Comparison of ENCODE assay signal across 8 mouse cellular contexts in the genomic region with DNA sequence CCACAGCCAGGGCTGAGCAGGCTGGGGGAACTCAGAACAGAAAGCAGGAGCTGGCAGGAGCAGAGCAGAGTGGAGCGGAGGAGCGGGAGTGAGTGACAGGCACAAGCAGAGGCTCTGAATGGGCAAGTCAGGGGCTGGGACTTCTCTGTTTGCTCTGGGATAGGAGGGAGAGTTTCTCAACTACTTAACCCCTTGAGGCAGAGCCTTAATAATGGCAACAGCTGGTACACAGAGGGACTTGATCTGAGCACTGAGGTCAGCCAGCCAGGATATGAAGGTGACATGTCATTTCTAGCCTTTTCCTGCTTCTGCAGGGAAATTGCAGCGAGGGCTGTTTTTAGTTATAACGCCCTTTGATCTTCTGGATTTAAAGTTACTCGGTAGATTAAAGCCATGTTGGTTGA.
DNase-seq lines count a peak whose midpoint lies in the region; ATAC-seq and TF ChIP-seq lines count a peak whose summit lies in the region.

No protein-coding gene starts in this region.

- H3K27ac ChIP-seq in hindbrain, embryonic 15.5 days (replicated peaks): no peak overlapping the region
- H3K27ac ChIP-seq in limb, embryonic 14.5 days (replicated peaks; ENCODE audit: low read depth, low read length): peak overlapping the region; percentile 49; the same call in 1 of the 2 replicates
- H3K27ac ChIP-seq in midbrain, embryonic 13.5 days: no peak overlapping the region

- no peaks in the 10 kb centered on the region for H3K36me3 ChIP-seq in hindbrain, embryonic 15.5 days
- no peaks in the 10 kb centered on the region for H3K36me3 ChIP-seq in limb, embryonic 14.5 days (ENCODE audit: control insufficient read depth, insufficient read depth, low read length)
- no peaks in the 10 kb centered on the region for H3K36me3 ChIP-seq in midbrain, embryonic 13.5 days

- no peaks in the 10 kb centered on the region for H3K9me3 ChIP-seq in hindbrain, embryonic 15.5 days
- no peaks in the 10 kb centered on the region for H3K9me3 ChIP-seq in limb, embryonic 14.5 days (ENCODE audit: control insufficient read depth, low read length)
- H3K9me3 ChIP-seq in midbrain, embryonic 13.5 days: no peaks in the 10 kb centered on the region

- 29% methylated on average over 5 of the region's 5 CpGs for WGBS in hindbrain, embryonic 15.5 days
- 2% methylated on average over 5 of the region's 5 CpGs for WGBS in limb, embryonic 14.5 days
- 18% methylated on average over 5 of the region's 5 CpGs for WGBS in midbrain, embryonic 13.5 days

- H3K9ac ChIP-seq in hindbrain, embryonic 15.5 days: no peak overlapping the region
- peak overlapping the region; percentile 70 for H3K9ac ChIP-seq in limb, embryonic 14.5 days (ENCODE audit: low read depth, low read length, severe bottlenecking)
- H3K9ac ChIP-seq in midbrain, embryonic 13.5 days (replicated peaks): no peak overlapping the region

- ATAC-seq in common myeloid progenitor, adult 5-6 weeks (replicated peaks; ENCODE audit: low read depth, poor library complexity, severe bottlenecking): peak; percentile 92
- ATAC-seq in hindbrain, embryonic 15.5 days (ENCODE audit: low FRiP score, low read depth): peak; percentile 71; the same call in 1 of the 2 replicates
- ATAC-seq in limb, embryonic 14.5 days (ENCODE audit: low FRiP score, low read depth): peak; percentile 90
- peak; percentile 91 for ATAC-seq in midbrain, embryonic 13.5 days

- H3K4me1 ChIP-seq in hindbrain, embryonic 15.5 days (replicated peaks): peaks cover 39% of the 10 kb centered on the region
- H3K4me1 ChIP-seq in limb, embryonic 14.5 days (ENCODE audit: control insufficient read depth, insufficient read depth, low read length): peaks cover 44% of the 10 kb centered on the region
- peaks cover 60% of the 10 kb centered on the region for H3K4me1 ChIP-seq in midbrain, embryonic 13.5 days (replicated peaks)

- H3K4me2 ChIP-seq in hindbrain, embryonic 15.5 days: peak overlapping the region; percentile 19; the same call in 1 of the 2 replicates
- H3K4me2 ChIP-seq in limb, embryonic 14.5 days (replicated peaks; ENCODE audit: low read depth, low read length, severe bottlenecking): peak overlapping the region; percentile 53
- H3K4me2 ChIP-seq in midbrain, embryonic 13.5 days (replicated peaks): no peak overlapping the region

- H3K27me3 ChIP-seq in hindbrain, embryonic 15.5 days: no peaks in the 10 kb centered on the region
- no peaks in the 10 kb centered on the region for H3K27me3 ChIP-seq in limb, embryonic 14.5 days (ENCODE audit: control insufficient read depth, insufficient read depth, low read length)
- no peaks in the 10 kb centered on the region for H3K27me3 ChIP-seq in midbrain, embryonic 13.5 days

- 0 out of 2 replicates have a peak, but pooled peaks have one; percentile 42 for TF ChIP-seq POLR2A in limb, embryonic 14.5 days (IDR thresholded peaks at IDR 0.05; ENCODE audit: borderline replicate concordance, extremely low read depth, insufficient read depth, insufficient read length)

- H3K4me3 ChIP-seq in hindbrain, embryonic 15.5 days: no peak overlapping the region
- peak overlapping the region; percentile 43 for H3K4me3 ChIP-seq in limb, embryonic 14.5 days (replicated peaks; ENCODE audit: low read length)
- H3K4me3 ChIP-seq in midbrain, embryonic 13.5 days (replicated peaks): no peak overlapping the region

- intact Hi-C loops in gastrocnemius, postnatal 36 days (cut with DNase I): no loop called here

- peak; percentile 73 for DNase-seq in NIH3T3 (ENCODE audit: low read depth)
- DNase-seq in gastrocnemius, postnatal 36 days: peak; percentile 54 to 55
- peak; percentile 85 for DNase-seq in limb, embryonic 14.5 days (ENCODE audit: low spot score)
- no peak for DNase-seq in right cerebral cortex, postnatal 4 days
- no peak for DNase-seq in thymus, postnatal 10 days (ENCODE audit: low spot score in 2 of 2)

Comparison
In these comparisons a context has a peak if more than half of its experiments do, and no peak if none do; other contexts are left out.
1. DNase-seq: peak in NIH3T3 (single experiment), gastrocnemius, postnatal 36 days (2 of 2) and limb, embryonic 14.5 days (single experiment); none in right cerebral cortex, postnatal 4 days (single experiment) and thymus, postnatal 10 days (0 of 2).
2. Peak in every context shown above with its lines, with median percentiles within 50 percentile points of each other: ATAC-seq.